Mouse (Mus musculus) kidney, postnatal 0 days (tissue): ENCODE data around the gene Supt5. TPM values are rescaled to one million over a fixed set of nuclear protein-coding genes. Genes with fewer than 3 reads are reported as not detected.

Experiments used
- ATAC-seq: fragments of 200-750 bp; cut with Nextera tagmentation; replicated peaks from 2 replicates; pipeline ENCODE4 v1.8.0; 2017; ENCODE audit warnings: low read depth, moderate number of reproducible peaks, moderate TSS enrichment, moderate library complexity; ENCODE audit not compliant: low FRiP score
- DNase-seq: peaks from one replicate; pipeline ENCODE4 v3.0.0-alpha.2; 2016; ENCODE audit warnings: low spot score
- H3K27ac ChIP-seq: fragments of 300-500 bp; sonication (generic); 2 replicates; pipeline ENCODE4 v1.5.1; 2014; ENCODE audit warnings: mild to moderate bottlenecking
- H3K27me3 ChIP-seq: fragments of 300-500 bp; sonication (generic); 2 replicates; pipeline ENCODE4 v1.6.1; 2014; ENCODE audit warnings: low read length, mixed read lengths; ENCODE audit not compliant: insufficient read depth
- H3K36me3 ChIP-seq: fragments of 300-500 bp; sonication (generic); 2 replicates; pipeline ENCODE4 v1.6.1; 2014; ENCODE audit warnings: low read length, mixed read lengths; ENCODE audit not compliant: insufficient read depth
- H3K4me1 ChIP-seq: fragments of 300-500 bp; sonication (generic); replicated peaks from 2 replicates; pipeline ENCODE4 v1.6.1; 2014; ENCODE audit warnings: antibody characterized with exemption, low read length, mixed read lengths; ENCODE audit not compliant: insufficient read depth
- H3K4me2 ChIP-seq: fragments of 300-500 bp; sonication (generic); 2 replicates; pipeline ENCODE4 v1.6.1; 2014; ENCODE audit warnings: mild to moderate bottlenecking, low read length, moderate library complexity, mixed read lengths
- H3K4me3 ChIP-seq: fragments of 300-500 bp; sonication (generic); replicated peaks from 2 replicates; pipeline ENCODE4 v1.5.1; 2014; ENCODE audit warnings: low read depth, low read length
- H3K9ac ChIP-seq: fragments of 300-500 bp; sonication (generic); 2 replicates; pipeline ENCODE4 v1.6.1; 2014; ENCODE audit warnings: low read depth, low read length
- H3K9me3 ChIP-seq: fragments of 300-500 bp; sonication (generic); replicated peaks from 2 replicates; pipeline ENCODE4 v1.6.1; 2016; ENCODE audit warnings: low read length, inconsistent platforms, mixed read lengths
- CTCF ChIP-seq: IDR thresholded peaks from 2 replicates; pipeline ENCODE4 v1.5.1; 2016; ENCODE audit warnings: antibody characterized with exemption, low read depth, mild to moderate bottlenecking, moderate library complexity
- WGBS: fragments of 180-500 bp; shearing (Covaris S2); extraction: QIAGEN DNeasy Blood & Tissue Kit; methylation state at CpG from one replicate; pipeline ENCODE4 v1.1.7; 2014; 5-methylcytosine and 5-hydroxymethylcytosine counted together
- polyA plus RNA-seq: library from polyadenylated mRNA; unstranded; fragments of >200 nt; fragmentation: Nextera tagmentation; extraction: Ambion mirVana; gene quantifications from 2 replicates; pipeline ENCODE4 v1.2.1, GENCODE M21; 2015

The Supt5 gene
- polyA plus RNA-seq, 1 experiment from 2014 or later: 53.4 TPM

- DNase-seq (no peak), ATAC-seq (no peak)
- no peaks in the 10 kb centered on the region for H3K27me3 ChIP-seq
- H3K9me3 ChIP-seq: no peaks in the 10 kb centered on the region
- H3K4me3 ChIP-seq: peak within 1 kb of the TSS; percentile 79
- H3K27ac ChIP-seq: peak within 1 kb of the TSS; percentile 98
- TF ChIP-seq CTCF: no peak
- H3K36me3 ChIP-seq: peaks cover 8% of the 10 kb centered on the region; the same call in 1 of the 2 replicates
- H3K4me1 ChIP-seq: peaks cover 43% of the 10 kb centered on the region
- peak within 1 kb of the TSS; percentile 93 for H3K9ac ChIP-seq
- 47% methylated on average over 17 of the region's 17 CpGs for WGBS
- H3K4me2 ChIP-seq: peak within 1 kb of the TSS; percentile 95
Observed at GRCm38 (mm10) chr7:28380237-28381016, 41.9 kb upstream of the Supt5 start, which contains the start of gene Zfp36. Gene Zfp36, minus strand, starts transcription at chr7:28380253.

GRCm38 (mm10) chr7:28378769-28379651 is 40.5 kb upstream of the Supt5 start:
- no peaks in the 10 kb centered on the region for H3K27me3 ChIP-seq
- no peaks in the 10 kb centered on the region for H3K9me3 ChIP-seq
- H3K9ac ChIP-seq: peak overlapping the region; percentile 93
- peaks cover 8% of the 10 kb centered on the region; the same call in 1 of the 2 replicates for H3K36me3 ChIP-seq
- peaks cover 45% of the 10 kb centered on the region for H3K4me1 ChIP-seq
- DNase-seq: peak; percentile 96
- H3K27ac ChIP-seq: peak overlapping the region; percentile 98
- under 1% methylated on average over 53 of the region's 53 CpGs for WGBS
- peak; percentile 33 for ATAC-seq
- TF ChIP-seq CTCF: no peak
- H3K4me2 ChIP-seq: peak overlapping the region; percentile 95
- H3K4me3 ChIP-seq: peak overlapping the region; percentile 79

GRCm38 (mm10) chr7:28378066-28378690 is 39.6 kb upstream of the Supt5 start:
- Histone ChIP-seq H3K27ac (peak overlapping the region; percentile 98), H3K27me3 (no peaks in the 10 kb centered on the region), H3K9me3 (no peaks in the 10 kb centered on the region), H3K4me2 (peak overlapping the region; percentile 95), H3K4me3 (peak overlapping the region; percentile 79), H3K9ac (peak overlapping the region; percentile 93), H3K36me3 (peaks cover 8% of the 10 kb centered on the region; the same call in 1 of the 2 replicates), H3K4me1 (peaks cover 41% of the 10 kb centered on the region)
- WGBS: 11% methylated on average over 32 of the region's 32 CpGs
- ATAC-seq: no peak
- TF ChIP-seq CTCF: no peak
- peak; percentile 63 for DNase-seq

GRCm38 (mm10) chr7:28377190-28378065 is 38.9 kb upstream of the Supt5 start:
- peak overlapping the region; percentile 93 for H3K9ac ChIP-seq
- peak overlapping the region; percentile 79 for H3K4me3 ChIP-seq
- no peaks in the 10 kb centered on the region for H3K9me3 ChIP-seq
- WGBS: 50% methylated on average over 18 of the region's 18 CpGs
- DNase-seq: no peak
- TF ChIP-seq CTCF: peak; percentile 4; the same call in 1 of the 2 replicates
- peak overlapping the region; percentile 95 for H3K4me2 ChIP-seq
- ATAC-seq: no peak
- H3K27ac ChIP-seq: peak overlapping the region; percentile 98
- H3K27me3 ChIP-seq: no peaks in the 10 kb centered on the region
- peaks cover 8% of the 10 kb centered on the region; the same call in 1 of the 2 replicates for H3K36me3 ChIP-seq
- peaks cover 34% of the 10 kb centered on the region for H3K4me1 ChIP-seq

- DNase-seq (peak; percentile 85), ATAC-seq (peak; percentile 16)
- peaks cover 26% of the 10 kb centered on the region for H3K4me1 ChIP-seq
- 2% methylated on average over 30 of the region's 30 CpGs for WGBS
- peak overlapping the region; percentile 95 for H3K4me2 ChIP-seq
- H3K9me3 ChIP-seq: no peaks in the 10 kb centered on the region
- TF ChIP-seq CTCF: no peak
- H3K27ac ChIP-seq: peak overlapping the region; percentile 98
- H3K36me3 ChIP-seq: peaks cover 8% of the 10 kb centered on the region; the same call in 1 of the 2 replicates
- peak overlapping the region; percentile 79 for H3K4me3 ChIP-seq
- no peaks in the 10 kb centered on the region for H3K27me3 ChIP-seq
- H3K9ac ChIP-seq: peak overlapping the region; percentile 46
Observed at GRCm38 (mm10) chr7:28376011-28376771, 37.6 kb upstream of the Supt5 start.
